Mouse (Mus musculus) embryo, embryonic 10 days (tissue): ENCODE results near the gene 2610002M06Rik.
A peak's percentile ranks its signal among the peaks of the same experiment; 100 is the strongest.

Source experiments
- DNase-seq: peaks from one replicate; pipeline ENCODE4 v3.0.0-alpha.2; 2015; ENCODE audit warnings: low spot score

Gene 2610002M06Rik

GRCm38 (mm10) chrX:107816218-107816554, at the start of gene 2610002M06Rik:
TSS of gene 2610002M06Rik (minus strand) at chrX:107816334.
- peak; percentile 91 for DNase-seq

GRCm38 (mm10) chrX:107858165-107858564, 42.0 kb upstream of the 2610002M06Rik start:
- DNase-seq, result peak; percentile 43

GRCm38 (mm10) chrX:107816726-107817125, 592 bp upstream of the 2610002M06Rik start:
- no peak for DNase-seq

GRCm38 (mm10) chrX:107815502-107816217, 474 bp downstream of the 2610002M06Rik start:
- peak; percentile 4 for DNase-seq

- DNase-seq, result no peak
These were observed 4.0 kb downstream of the 2610002M06Rik start for GRCm38 (mm10) chrX:107812120-107812519.

GRCm38 (mm10) chrX:107796919-107797318, 19.2 kb downstream of the 2610002M06Rik start:
- DNase-seq, result no peak

GRCm38 (mm10) chrX:107795785-107796184, 20.3 kb downstream of the 2610002M06Rik start:
- DNase-seq, result no peak

GRCm38 (mm10) chrX:107792290-107792689, 23.8 kb downstream of the 2610002M06Rik start, which contains the start of gene Tent5d:
TSS of gene Tent5d (plus strand) at chrX:107792590.
- DNase-seq, result no peak

GRCm38 (mm10) chrX:107790750-107791493, 25.2 kb downstream of the 2610002M06Rik start:
- DNase-seq, result no peak

GRCm38 (mm10) chrX:107790136-107790535, 26.0 kb downstream of the 2610002M06Rik start:
- DNase-seq, result no peak

GRCm38 (mm10) chrX:107767896-107768295, 48.2 kb downstream of the 2610002M06Rik start:
- peak; percentile 21 for DNase-seq
